Mouse (Mus musculus): ENCODE measurements around the gene Nsun7. TPM values are rescaled to one million over a fixed set of nuclear protein-coding genes. Genes with fewer than 3 reads are reported as not detected.

Gene Nsun7
- polyA plus RNA-seq, 1 experiment from 2014 or later, result 0.14 TPM

DNA sequence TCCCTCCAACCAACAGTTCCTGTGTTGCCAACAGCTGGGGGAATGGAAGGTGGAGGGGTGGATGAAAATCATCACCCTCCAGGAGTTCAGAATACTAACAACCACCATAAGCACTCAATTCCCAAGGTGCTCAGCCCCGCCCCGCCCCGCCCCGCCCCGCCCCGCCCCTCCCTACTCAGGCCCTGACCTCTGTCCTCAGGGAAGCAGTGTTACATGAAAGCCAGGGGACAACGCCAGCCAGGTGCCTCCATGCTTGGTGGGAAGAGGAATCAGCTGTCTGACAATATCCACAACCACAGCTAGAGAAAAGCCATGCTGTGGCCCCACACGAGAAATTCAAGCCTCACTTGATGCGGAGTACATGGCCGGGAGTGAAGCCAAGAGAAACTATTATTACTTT, 82.2 kb downstream of the Nsun7 start:
- Histone ChIP-seq H3K36me3 (no peaks in the 10 kb centered on the region), H3K4me1 (replicated peaks) (peaks cover 20% of the 10 kb centered on the region; the same call in 1 of the 2 replicates), H3K4me2 (replicated peaks) (no peak overlapping the region), H3K9me3 (no peaks in the 10 kb centered on the region), H3K9ac (no peak overlapping the region), H3K27ac (no peak overlapping the region), H3K27me3 (replicated peaks) (no peaks in the 10 kb centered on the region), H3K4me3 (replicated peaks) (no peak overlapping the region)
- peak; percentile 76 for ATAC-seq
- WGBS, result 44% methylated on average over 10 of the region's 10 CpGs

DNA sequence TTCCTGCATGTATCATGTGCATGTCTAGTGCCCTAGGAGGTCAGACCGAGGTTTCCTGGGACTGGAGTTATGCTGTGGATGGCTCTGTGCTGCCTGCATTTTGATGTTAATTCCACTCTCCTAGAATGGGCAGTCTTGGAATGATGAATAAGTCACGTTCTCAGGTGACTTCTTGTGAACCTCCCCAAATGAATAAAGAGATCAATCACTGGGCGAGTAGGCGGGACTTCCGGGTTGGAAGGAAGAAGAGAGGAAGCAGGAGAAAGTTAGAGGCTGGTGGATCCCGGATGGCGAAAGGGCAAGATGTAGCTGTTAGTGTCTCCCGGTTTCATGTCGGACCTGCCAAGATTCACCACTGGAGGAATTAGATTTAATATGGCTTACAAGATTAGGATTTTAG, 82.6 kb downstream of the Nsun7 start:
- ATAC-seq, result no peak
- Histone ChIP-seq H3K4me3 (replicated peaks) (no peak overlapping the region), H3K9ac (no peak overlapping the region), H3K27me3 (replicated peaks) (no peaks in the 10 kb centered on the region), H3K4me2 (replicated peaks) (no peak overlapping the region), H3K4me1 (replicated peaks) (peaks cover 16% of the 10 kb centered on the region; the same call in 1 of the 2 replicates), H3K27ac (no peak overlapping the region), H3K36me3 (no peaks in the 10 kb centered on the region), H3K9me3 (no peaks in the 10 kb centered on the region)
- 66% methylated on average over 9 of the region's 9 CpGs for WGBS

DNA sequence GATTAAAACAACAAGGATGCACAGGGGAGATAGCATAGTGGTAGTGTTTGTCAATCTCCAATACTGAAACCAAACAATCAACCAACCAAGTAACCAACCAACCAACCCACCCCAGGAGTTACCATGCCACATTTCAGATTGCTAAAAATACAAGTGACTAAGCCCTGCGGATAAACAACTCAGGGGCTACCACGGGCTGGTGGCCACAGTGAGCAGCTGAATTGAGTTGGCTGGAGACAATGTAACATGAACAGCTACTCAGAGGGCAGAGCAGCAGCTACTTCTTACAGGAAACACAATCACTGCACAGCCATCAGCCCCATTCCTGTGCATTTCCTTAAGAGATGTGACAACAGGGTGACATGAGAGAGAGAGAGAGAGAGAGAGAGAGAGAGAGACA, 84.5 kb downstream of the Nsun7 start:
- H3K36me3 ChIP-seq, result no peaks in the 10 kb centered on the region
- H3K4me2 ChIP-seq (replicated peaks), result no peak overlapping the region
- no peak overlapping the region for H3K9ac ChIP-seq
- ATAC-seq, result no peak
- no peaks in the 10 kb centered on the region for H3K9me3 ChIP-seq
- H3K27ac ChIP-seq, result no peak overlapping the region
- no peak overlapping the region for H3K4me3 ChIP-seq (replicated peaks)
- WGBS, result 64% methylated on average over 2 of the region's 2 CpGs
- H3K27me3 ChIP-seq (replicated peaks), result no peaks in the 10 kb centered on the region
- 0 out of 2 replicates have a peak, but pooled peaks cover 9% of the 10 kb centered on the region for H3K4me1 ChIP-seq (replicated peaks)

DNA sequence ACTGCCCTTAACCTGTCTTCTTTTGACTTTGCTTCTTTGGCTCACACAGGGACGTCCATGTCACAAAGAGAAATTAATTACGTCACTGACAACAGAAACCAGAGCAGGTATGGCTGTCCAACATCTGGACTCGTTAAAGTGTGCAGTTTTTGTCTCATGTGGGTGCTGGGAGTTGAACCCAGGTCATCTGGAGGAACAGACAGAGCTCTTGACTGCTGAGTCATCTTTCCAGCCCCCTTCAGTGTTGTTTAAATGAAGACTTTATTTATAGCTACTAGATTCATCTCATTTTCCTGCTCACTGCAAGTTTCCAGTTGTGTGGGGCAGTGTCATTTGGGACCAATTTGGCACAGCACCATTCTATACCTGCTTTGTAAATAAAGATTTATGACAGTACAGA, 85.4 kb downstream of the Nsun7 start:
- no peaks in the 10 kb centered on the region for H3K36me3 ChIP-seq
- ATAC-seq, result no peak
- 45% methylated on average over 3 of the region's 3 CpGs for WGBS
- no peak overlapping the region for H3K9ac ChIP-seq
- no peaks in the 10 kb centered on the region for H3K27me3 ChIP-seq (replicated peaks)
- no peaks in the 10 kb centered on the region for H3K9me3 ChIP-seq
- H3K4me2 ChIP-seq (replicated peaks), result no peak overlapping the region
- H3K27ac ChIP-seq, result no peak overlapping the region
- H3K4me1 ChIP-seq (replicated peaks), result 0 out of 2 replicates have a peak, but pooled peaks cover 9% of the 10 kb centered on the region
- no peak overlapping the region for H3K4me3 ChIP-seq (replicated peaks)

DNA sequence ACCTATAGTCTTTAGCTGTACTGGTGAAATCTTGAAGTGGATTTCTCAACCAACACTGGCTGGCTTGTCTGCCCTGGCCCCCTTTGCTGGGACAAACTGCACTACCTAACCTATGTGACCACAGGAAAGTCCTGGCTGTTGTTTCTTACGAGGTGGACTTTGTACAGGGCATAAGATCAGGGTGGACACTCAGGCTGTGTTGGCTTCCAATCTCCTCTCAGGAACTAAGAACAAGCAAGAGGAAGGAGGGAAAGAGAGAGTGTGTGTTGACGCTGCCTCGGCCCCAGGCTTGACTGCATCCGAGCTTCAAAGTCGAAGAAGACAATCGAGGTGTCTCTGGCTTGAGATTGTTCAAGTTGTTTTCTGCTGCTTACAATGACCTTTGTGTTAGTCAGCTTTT, 87.1 kb downstream of the Nsun7 start:
- Histone ChIP-seq H3K27ac (no peak overlapping the region), H3K27me3 (replicated peaks) (no peaks in the 10 kb centered on the region), H3K4me2 (replicated peaks) (no peak overlapping the region), H3K9ac (no peak overlapping the region), H3K9me3 (no peaks in the 10 kb centered on the region), H3K4me3 (replicated peaks) (no peak overlapping the region), H3K4me1 (replicated peaks) (0 out of 2 replicates have a peak, but pooled peaks cover 4% of the 10 kb centered on the region), H3K36me3 (no peaks in the 10 kb centered on the region)
- 81% methylated on average over 6 of the region's 6 CpGs for WGBS
- ATAC-seq, result no peak

Other genes with a start within 250 kb of the Nsun7 start
- 129 and 133 TPM in 2 replicates for gene Rbm47, start 86.8 kb upstream of the Nsun7 start, polyA plus RNA-seq (2015; fragmentation: Nextera tagmentation; extraction: Ambion mirVana)